Mouse (Mus musculus) thymus, adult 2 months (tissue): ENCODE results near the gene Dgke. TPM values are rescaled to one million over a fixed set of nuclear protein-coding genes. Genes with fewer than 3 reads are reported as not detected.
A peak's percentile ranks its signal among the peaks of the same experiment; 100 is the strongest.

Source experiments
- DNase-seq: peaks from one replicate; pipeline ENCODE4 v3.0.0; 2021
- H3K27ac ChIP-seq: fragments of 200-500 bp; 2 replicates; pipeline ENCODE4 v1.5.1; 2012; ENCODE audit warnings: low read length, control low read depth; ENCODE audit not compliant: control insufficient read depth, insufficient read depth
- H3K27me3 ChIP-seq: fragments of 200-500 bp; 2 replicates; pipeline ENCODE4 v1.6.1; 2012; ENCODE audit warnings: mild to moderate bottlenecking, low read length, moderate library complexity, mixed read lengths; ENCODE audit not compliant: control insufficient read depth, insufficient read depth
- H3K36me3 ChIP-seq: fragments of 200-500 bp; 2 replicates; pipeline ENCODE4 v1.6.1; 2012; ENCODE audit warnings: mild to moderate bottlenecking, low read length, moderate library complexity; ENCODE audit not compliant: control insufficient read depth, insufficient read depth
- H3K4me1 ChIP-seq: fragments of 200-500 bp; replicated peaks from 2 replicates; pipeline ENCODE4 v1.6.1; 2012; ENCODE audit warnings: low read length; ENCODE audit not compliant: control insufficient read depth, insufficient read depth
- H3K4me3 ChIP-seq: fragments of 200-500 bp; 2 replicates; pipeline ENCODE4 v1.5.1; 2012; ENCODE audit warnings: mild to moderate bottlenecking, low read length, control low read depth, moderate library complexity; ENCODE audit not compliant: control insufficient read depth, insufficient read depth
- CTCF ChIP-seq: fragments of 200-500 bp; IDR thresholded peaks from 2 replicates; pipeline ENCODE4 v1.5.1; 2012; ENCODE audit warnings: mild to moderate bottlenecking, control low read depth, low read length, moderate library complexity, borderline replicate concordance; ENCODE audit not compliant: control insufficient read depth, poor library complexity, insufficient read depth; ENCODE audit errors: extremely low read depth
- POLR2A ChIP-seq: fragments of 200-500 bp; IDR thresholded peaks from 2 replicates; pipeline ENCODE4 v1.6.1; 2012; ENCODE audit warnings: mild to moderate bottlenecking, low read length, control low read depth, moderate library complexity; ENCODE audit not compliant: control insufficient read depth, poor library complexity, insufficient read depth; ENCODE audit errors: extremely low read depth
- WGBS: fragments of 180-500 bp; shearing (Covaris S2); methylation state at CpG from one replicate; pipeline ENCODE4 v1.1.7; 2018; 5-methylcytosine and 5-hydroxymethylcytosine counted together
- polyA plus RNA-seq: library from polyadenylated mRNA; depleted of rRNA; stranded (reverse); fragments of >200 nt; gene quantifications from 2 replicates; pipeline ENCODE4 v1.2.3, GENCODE M21; 2012

Dgke gene
- polyA plus RNA-seq, 1 experiment, result 81.2 TPM

- Histone ChIP-seq H3K4me3 (no peak overlapping the region), H3K27ac (no peak overlapping the region), H3K36me3 (peaks cover 8% of the 10 kb centered on the region), H3K27me3 (no peaks in the 10 kb centered on the region), H3K4me1 (peaks cover 10% of the 10 kb centered on the region)
- DNase-seq, result no peak
- TF ChIP-seq CTCF, result no peak
- WGBS, result 31% methylated on average over 7 of the region's 7 CpGs
Measured at GRCm38 (mm10) chr11:89061362-89061761, 5.3 kb downstream of the Dgke start.

- under 1% methylated on average over 63 of the region's 63 CpGs for whole genome bisulfite sequencing
- peak; percentile 96 for DNase-seq
- Histone ChIP-seq H3K4me1 (peaks cover 7% of the 10 kb centered on the region), H3K4me3 (peak overlapping the region; percentile 89), H3K27me3 (no peaks in the 10 kb centered on the region), H3K27ac (peak overlapping the region; percentile 87), H3K36me3 (peaks cover 11% of the 10 kb centered on the region)
- peak; percentile 43; the same call in 1 of the 2 replicates for TF ChIP-seq CTCF
- TF ChIP-seq POLR2A, result peak; percentile 92
Measured at GRCm38 (mm10) chr11:89060423-89061089, 6.1 kb downstream of the Dgke start.

GRCm38 (mm10) chr11:89059919-89060422, 6.7 kb downstream of the Dgke start:
- peaks cover 9% of the 10 kb centered on the region for H3K4me1 ChIP-seq
- DNase-seq, result peak; percentile 75
- TF ChIP-seq POLR2A, result no peak
- 0 out of 2 replicates have a peak, but pooled peaks have one; percentile 38 for TF ChIP-seq CTCF
- H3K36me3 ChIP-seq, result peaks cover 17% of the 10 kb centered on the region
- no peaks in the 10 kb centered on the region for H3K27me3 ChIP-seq
- H3K4me3 ChIP-seq, result peak overlapping the region; percentile 89
- under 1% methylated on average over 33 of the region's 33 CpGs for WGBS
- H3K27ac ChIP-seq, result peak overlapping the region; percentile 87

GRCm38 (mm10) chr11:89058515-89059270, 8.0 kb downstream of the Dgke start:
- Histone ChIP-seq H3K4me1 (peaks cover 9% of the 10 kb centered on the region), H3K27me3 (no peaks in the 10 kb centered on the region), H3K36me3 (peaks cover 29% of the 10 kb centered on the region), H3K27ac (peak overlapping the region; percentile 62), H3K4me3 (peak overlapping the region; percentile 71)
- peak; percentile 74; the same call in 1 of the 2 replicates for TF ChIP-seq CTCF
- no peak for TF ChIP-seq POLR2A
- DNase-seq, result peak; percentile 70
- WGBS, result 20% methylated on average over 11 of the region's 11 CpGs

GRCm38 (mm10) chr11:89055931-89056690, 10.5 kb downstream of the Dgke start:
- Histone ChIP-seq H3K27ac (no peak overlapping the region), H3K4me3 (no peak overlapping the region), H3K4me1 (peaks cover 9% of the 10 kb centered on the region), H3K27me3 (no peaks in the 10 kb centered on the region), H3K36me3 (peaks cover 52% of the 10 kb centered on the region)
- 87% methylated on average over 13 of the region's 13 CpGs for WGBS
- DNase-seq, result no peak
- TF ChIP-seq POLR2A, result no peak
- no peak for TF ChIP-seq CTCF

- Histone ChIP-seq H3K27ac (no peak overlapping the region), H3K4me3 (no peak overlapping the region), H3K27me3 (no peaks in the 10 kb centered on the region), H3K36me3 (peaks cover 91% of the 10 kb centered on the region), H3K4me1 (peaks cover 2% of the 10 kb centered on the region)
- DNase-seq, result no peak
- TF ChIP-seq CTCF (no peak), POLR2A (no peak)
- WGBS, result 51% methylated on average over 6 of the region's 6 CpGs
Measured at GRCm38 (mm10) chr11:89051767-89052166, 14.9 kb downstream of the Dgke start.
